Mouse (Mus musculus) olfactory bulb, adult 2 months (tissue): Measurements from ENCODE around the gene Grn. TPM values are rescaled to one million over a fixed set of nuclear protein-coding genes. Genes with fewer than 3 reads are reported as not detected.

ENCODE experiments used
- H3K27ac ChIP-seq: fragments of 200-500 bp; 2 replicates; pipeline ENCODE4 v1.5.1; 2012; ENCODE audit warnings: low read depth, low read length; ENCODE audit not compliant: insufficient read depth
- H3K4me1 ChIP-seq: fragments of 200-500 bp; 2 replicates; pipeline ENCODE4 v1.6.1; 2012; ENCODE audit warnings: low read length; ENCODE audit not compliant: control insufficient read depth, insufficient read depth
- H3K4me3 ChIP-seq: fragments of 200-500 bp; 2 replicates; pipeline ENCODE4 v1.5.1; 2012; ENCODE audit warnings: mild to moderate bottlenecking, low read depth, low read length, moderate library complexity; ENCODE audit not compliant: insufficient read depth
- CTCF ChIP-seq: fragments of 200-500 bp; IDR thresholded peaks from 2 replicates; pipeline ENCODE4 v1.5.1; 2012; ENCODE audit warnings: low read depth, mild to moderate bottlenecking, low read length, moderate library complexity; ENCODE audit not compliant: insufficient read depth
- POLR2A ChIP-seq: fragments of 200-500 bp; IDR thresholded peaks from 2 replicates; pipeline ENCODE4 v1.6.1; 2012; ENCODE audit warnings: mild to moderate bottlenecking, low read depth, low read length, moderate library complexity; ENCODE audit not compliant: insufficient read depth
- WGBS: fragments of 180-500 bp; shearing (Covaris S2); methylation state at CpG from one replicate; pipeline ENCODE4 v1.1.7; 2018; 5-methylcytosine and 5-hydroxymethylcytosine counted together
- polyA plus RNA-seq: library from polyadenylated mRNA; stranded (reverse); fragments of >200 nt; gene quantifications from 2 replicates; pipeline ENCODE4 v1.2.4, GENCODE M21; 2012; ENCODE audit warnings: low replicate concordance; ENCODE audit not compliant: missing spikeins, insufficient read depth, insufficient read length

The Grn gene
- polyA plus RNA-seq, 1 experiment = not detected

DNA sequence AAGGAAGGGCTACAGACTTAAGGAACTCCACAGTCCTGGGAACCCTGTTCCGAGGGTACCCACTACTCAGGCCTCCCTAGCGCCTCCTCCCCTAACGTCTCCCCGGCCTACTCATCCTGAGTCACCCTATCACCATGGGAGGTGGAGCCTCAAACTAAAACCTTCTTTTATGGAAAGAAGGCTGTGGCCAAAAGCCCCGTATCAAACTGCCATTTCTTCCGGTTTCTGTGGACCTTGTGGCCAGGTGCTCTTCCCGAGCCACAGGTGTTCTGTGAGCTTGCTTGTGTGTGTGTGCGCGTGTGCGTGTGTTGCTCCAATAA lies 6.3 kb downstream of the Grn start:
- no peak overlapping the region for H3K4me3 ChIP-seq
- WGBS = 52% methylated on average over 10 of the region's 10 CpGs
- H3K4me1 ChIP-seq = peaks cover 47% of the 10 kb centered on the region
- no peak overlapping the region for H3K27ac ChIP-seq
- TF ChIP-seq CTCF (no peak), POLR2A (no peak)

DNA sequence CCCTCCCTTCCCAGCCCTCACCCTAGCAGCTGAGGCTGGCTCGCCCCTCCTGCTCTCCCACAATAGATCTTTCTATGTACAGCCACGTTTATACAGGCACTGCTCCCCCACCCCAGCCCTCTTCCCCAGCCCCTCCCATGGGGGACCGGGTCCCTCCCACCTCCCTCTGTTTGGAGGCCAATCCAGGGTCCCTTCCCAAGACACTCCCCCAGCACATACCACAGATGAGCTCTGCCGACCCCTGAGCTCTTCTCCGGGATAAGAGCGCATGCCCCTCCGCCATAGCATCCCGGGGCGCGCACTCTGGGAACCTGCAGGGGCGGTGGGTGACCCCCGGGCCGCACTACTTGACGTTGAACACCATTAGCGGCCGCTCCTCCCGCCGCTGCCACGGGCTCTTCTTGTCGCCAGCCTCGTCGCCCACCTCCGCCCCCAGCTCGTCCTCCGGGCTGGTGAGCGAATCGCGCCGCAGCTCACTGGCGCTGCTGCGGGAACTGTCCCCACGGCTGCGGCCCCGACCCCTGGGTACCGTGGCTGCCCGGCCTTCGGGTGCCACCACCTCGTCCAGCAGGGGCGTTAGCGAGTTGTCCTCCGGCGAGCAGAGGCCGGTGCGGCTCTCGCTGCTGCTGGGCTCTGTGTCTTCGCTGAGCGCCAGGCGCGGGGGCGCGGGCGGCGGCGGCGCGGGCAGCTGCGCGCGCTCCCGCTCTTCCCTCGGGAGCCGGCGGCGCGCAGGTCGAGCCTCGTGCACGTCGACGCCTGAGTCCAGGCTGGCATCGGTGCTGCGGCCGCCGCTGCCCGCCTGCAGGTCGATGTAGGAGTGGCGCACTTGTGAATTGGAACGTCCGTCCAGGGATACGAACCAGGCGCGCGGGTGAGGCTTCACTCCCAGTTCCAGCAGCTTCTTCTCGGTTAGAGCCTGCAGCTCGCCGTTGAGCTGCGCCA lies 7.3 kb downstream of the Grn start:
- Histone ChIP-seq H3K4me3 (peak overlapping the region; percentile 62), H3K27ac (peak overlapping the region; percentile 74), H3K4me1 (peaks cover 42% of the 10 kb centered on the region)
- TF ChIP-seq POLR2A (no peak), CTCF (no peak; the same call in 1 of the 2 replicates)
- WGBS = 8% methylated on average over 87 of the region's 87 CpGs

DNA sequence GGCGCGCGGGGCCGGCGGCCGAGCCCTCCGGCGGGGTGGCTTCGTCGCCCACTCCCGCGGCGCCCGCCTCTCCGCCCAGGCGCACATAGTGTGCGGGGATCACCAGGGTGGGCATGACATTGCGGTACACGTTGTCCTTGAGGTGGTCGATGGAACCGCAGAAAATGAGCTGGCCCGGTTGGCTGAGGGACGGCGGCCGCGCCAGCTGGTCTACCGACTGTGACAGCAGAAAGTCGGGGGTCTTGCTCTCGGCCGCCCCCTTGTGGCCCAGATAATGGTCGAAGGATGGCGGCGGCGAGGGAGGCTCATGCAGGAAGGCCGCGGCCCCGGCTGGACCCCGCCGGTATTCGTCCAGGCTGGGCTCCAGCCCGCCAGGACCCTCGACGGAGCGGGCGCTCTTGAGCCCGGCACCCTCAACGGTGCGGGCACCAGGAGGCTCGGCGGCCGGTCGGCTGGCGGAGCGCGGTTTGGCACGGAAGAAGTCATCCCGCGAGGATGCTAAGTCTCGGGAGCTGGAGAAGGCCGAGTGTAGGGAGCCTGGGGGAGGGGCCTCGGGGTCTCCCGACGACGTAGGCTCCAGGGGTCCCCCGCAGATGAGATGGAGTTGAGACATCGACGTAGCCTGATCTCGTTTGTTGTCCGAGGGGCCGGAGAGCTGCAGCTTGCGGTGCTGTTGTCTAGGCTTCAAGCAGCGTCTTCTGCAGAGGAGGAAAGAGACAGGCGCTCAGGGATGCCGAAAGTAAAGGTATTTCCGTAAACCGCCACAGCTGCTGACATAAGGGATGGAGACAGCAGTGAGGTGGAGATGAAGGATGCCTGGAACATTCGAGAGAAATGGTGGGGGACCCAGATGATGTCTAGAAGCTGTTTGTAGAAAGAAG lies 8.3 kb downstream of the Grn start:
- TF ChIP-seq CTCF (peak; percentile 87), POLR2A (no peak; the same call in none of the 2 replicates)

DNA sequence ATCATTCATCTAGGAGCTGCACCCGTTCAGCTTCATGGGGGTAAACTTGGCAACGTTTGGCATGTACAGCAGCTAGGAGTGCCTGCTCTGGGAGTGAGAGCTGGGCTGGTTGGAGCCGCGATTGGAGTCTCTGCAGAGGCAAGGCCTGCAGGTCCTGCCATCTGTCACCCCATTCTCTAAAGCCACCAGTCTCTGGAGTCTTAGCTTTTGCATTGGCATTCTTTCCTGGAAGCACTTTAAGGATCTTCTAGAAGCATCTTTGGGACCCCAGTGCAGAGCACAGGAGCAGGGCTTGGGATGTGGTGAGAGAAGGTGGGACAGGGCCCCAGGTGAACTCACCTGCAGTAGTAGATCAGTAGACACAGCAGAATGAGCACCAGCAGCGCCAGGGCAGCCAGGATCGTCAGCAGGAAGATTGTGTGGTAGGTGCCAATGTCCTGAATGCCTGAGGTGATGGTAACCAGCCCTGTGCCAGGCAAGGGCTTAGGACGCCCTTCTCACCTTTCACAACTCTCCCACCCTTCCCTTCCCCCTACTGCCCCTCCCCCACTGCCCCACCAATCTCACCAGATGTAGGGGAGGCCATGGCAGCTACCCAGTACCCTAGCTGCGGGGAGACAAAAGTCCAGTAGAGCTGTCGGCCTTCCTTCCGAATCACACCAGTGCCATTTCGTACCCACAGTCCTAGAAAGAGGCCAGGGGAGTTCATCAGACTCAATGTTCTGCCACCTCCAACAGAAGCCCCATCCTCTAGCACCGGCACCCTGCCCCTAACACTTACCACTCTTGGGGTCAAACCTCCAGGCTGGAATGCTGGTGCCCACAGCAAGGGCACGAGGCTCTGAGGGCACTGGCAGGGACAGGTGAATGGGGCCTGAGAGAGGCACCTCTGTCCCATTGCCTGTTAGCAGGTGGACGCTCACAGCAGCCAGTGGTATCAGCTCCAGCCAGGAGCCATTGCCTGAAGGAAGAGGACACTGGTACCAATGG lies 9.3 kb downstream of the Grn start:
- no peak overlapping the region for H3K4me3 ChIP-seq
- 77% methylated on average over 14 of the region's 14 CpGs for WGBS
- peaks cover 36% of the 10 kb centered on the region for H3K4me1 ChIP-seq
- TF ChIP-seq CTCF (no peak), POLR2A (no peak)
- H3K27ac ChIP-seq = no peak overlapping the region

More for the DNA sequence above, 8.3 kb downstream of the Grn start:
- peak overlapping the region; percentile 23; the same call in 1 of the 2 replicates for H3K27ac ChIP-seq
- peaks cover 34% of the 10 kb centered on the region for H3K4me1 ChIP-seq
- WGBS = 14% methylated on average over 77 of the region's 77 CpGs
- H3K4me3 ChIP-seq = peak overlapping the region; percentile 62

DNA sequence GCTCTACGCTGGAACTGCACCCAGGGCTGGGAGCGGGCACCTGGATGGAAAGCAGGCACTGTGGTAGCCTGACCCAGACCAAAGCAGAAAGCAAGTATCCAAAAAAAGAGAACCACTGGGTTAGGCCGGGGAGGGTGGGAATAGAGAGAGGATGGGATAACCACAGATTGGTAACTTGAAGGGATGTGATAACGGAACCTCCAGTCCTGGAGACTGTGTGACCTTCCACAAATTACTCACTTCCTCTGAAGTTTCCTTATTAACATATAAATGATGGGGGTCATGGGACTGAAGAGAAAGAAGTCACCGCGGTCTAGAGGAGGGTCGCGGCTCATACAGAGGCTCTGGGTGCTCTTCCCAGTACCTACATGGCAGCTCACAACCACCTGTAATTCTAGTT lies 10.1 kb downstream of the Grn start:
- 91% methylated on average over 8 of the region's 8 CpGs for WGBS
- no peak overlapping the region for H3K4me3 ChIP-seq
- no peak for TF ChIP-seq POLR2A
- TF ChIP-seq CTCF = no peak
- peaks cover 41% of the 10 kb centered on the region for H3K4me1 ChIP-seq
- no peak overlapping the region for H3K27ac ChIP-seq

DNA sequence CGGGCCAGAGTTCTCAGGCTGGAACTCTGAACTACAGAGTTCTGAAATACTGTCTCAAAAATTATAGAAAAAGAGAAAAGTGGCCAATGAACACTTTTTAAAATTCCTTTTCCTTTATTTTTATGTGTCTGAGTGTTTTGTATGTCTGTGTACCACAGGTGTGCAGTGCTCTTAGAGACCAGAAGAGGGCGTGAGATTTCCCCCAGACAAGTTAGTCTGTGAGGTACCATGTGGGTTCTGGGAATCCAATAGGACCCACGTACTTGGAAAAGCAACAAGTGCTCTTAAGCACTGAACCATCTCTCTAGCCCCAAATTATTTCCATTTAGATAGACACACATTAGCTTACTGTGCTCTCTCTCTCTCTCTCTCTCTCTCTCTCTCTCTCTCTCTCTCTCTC lies 11.3 kb downstream of the Grn start:
- H3K27ac ChIP-seq = no peak overlapping the region
- no peak overlapping the region for H3K4me3 ChIP-seq
- 71% methylated on average over 3 of the region's 3 CpGs for WGBS
- no peak for TF ChIP-seq CTCF
- TF ChIP-seq POLR2A = no peak
- peaks cover 46% of the 10 kb centered on the region for H3K4me1 ChIP-seq

DNA sequence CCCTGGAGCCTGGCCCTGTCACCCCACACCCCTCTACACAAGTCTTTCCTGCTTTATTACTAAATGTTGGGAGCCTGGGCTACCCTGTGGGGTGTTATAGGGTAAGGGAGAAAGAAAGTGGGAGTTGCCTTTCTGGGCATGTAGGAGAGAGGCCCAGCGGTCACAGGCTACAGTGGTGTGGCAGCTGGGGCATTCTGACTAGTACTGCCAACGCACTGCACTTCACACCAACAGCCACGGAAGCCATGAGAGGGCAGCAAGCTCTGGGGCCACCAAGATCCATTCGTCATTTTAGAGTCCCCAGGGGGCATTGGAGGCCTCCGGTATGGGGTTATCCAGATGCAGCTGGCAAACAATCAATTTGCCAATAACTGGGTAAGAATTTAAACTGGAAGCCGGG lies 12.0 kb downstream of the Grn start:
- no peak for TF ChIP-seq CTCF
- TF ChIP-seq POLR2A = no peak
- H3K4me1 ChIP-seq = peaks cover 42% of the 10 kb centered on the region
- no peak overlapping the region for H3K27ac ChIP-seq
- H3K4me3 ChIP-seq = no peak overlapping the region
- 85% methylated on average over 6 of the region's 6 CpGs for WGBS

DNA sequence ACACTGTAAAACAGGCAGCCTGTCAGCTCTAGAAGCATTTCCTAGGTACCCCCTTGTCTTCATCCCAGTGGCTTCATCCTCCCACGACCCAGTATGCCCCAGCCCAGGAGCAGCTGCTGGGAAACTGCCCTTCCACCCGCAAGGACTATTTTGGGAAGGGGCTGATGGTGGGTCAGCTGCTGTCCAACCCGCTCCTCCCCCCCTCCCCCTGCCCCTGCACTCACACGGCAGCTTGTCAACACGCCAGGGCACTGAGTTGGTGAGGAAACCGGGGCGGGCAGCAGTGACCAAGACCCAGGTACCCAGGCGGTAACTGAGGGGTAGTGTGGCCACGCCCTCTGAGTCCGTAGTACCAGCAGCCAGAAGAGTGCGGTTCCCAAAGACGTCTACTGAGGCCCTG lies 13.6 kb downstream of the Grn start:
- H3K4me3 ChIP-seq = no peak overlapping the region
- 63% methylated on average over 12 of the region's 12 CpGs for WGBS

DNA sequence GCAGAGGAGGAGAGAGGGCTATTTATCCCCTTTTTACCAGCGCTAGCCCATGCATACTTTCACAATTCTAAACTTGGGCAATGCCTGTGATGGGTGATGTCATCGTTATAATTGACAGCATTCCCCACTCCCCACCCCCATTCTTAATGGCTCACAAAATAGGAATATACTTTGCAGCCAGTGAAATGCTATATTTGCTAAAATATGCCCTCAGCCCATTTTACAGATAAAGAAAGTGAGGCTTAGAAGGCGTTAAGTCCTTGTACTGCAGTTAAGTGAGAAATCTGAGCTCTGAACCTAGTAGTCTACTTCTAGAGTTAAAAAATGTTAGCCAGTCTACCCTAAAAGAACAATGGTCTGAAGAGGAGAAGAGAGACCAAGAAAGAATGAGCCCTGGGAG lies 14.2 kb downstream of the Grn start:
- H3K27ac ChIP-seq = no peak overlapping the region
- WGBS = 65% methylated on average over 3 of the region's 3 CpGs
- TF ChIP-seq POLR2A = no peak
- no peak for TF ChIP-seq CTCF
- H3K4me1 ChIP-seq = peaks cover 43% of the 10 kb centered on the region
- H3K4me3 ChIP-seq = no peak overlapping the region

More for the DNA sequence above, 13.6 kb downstream of the Grn start:
- Histone ChIP-seq H3K27ac (no peak overlapping the region), H3K4me1 (peaks cover 39% of the 10 kb centered on the region)
- TF ChIP-seq CTCF (no peak), POLR2A (no peak)
